In the genomic region with DNA sequence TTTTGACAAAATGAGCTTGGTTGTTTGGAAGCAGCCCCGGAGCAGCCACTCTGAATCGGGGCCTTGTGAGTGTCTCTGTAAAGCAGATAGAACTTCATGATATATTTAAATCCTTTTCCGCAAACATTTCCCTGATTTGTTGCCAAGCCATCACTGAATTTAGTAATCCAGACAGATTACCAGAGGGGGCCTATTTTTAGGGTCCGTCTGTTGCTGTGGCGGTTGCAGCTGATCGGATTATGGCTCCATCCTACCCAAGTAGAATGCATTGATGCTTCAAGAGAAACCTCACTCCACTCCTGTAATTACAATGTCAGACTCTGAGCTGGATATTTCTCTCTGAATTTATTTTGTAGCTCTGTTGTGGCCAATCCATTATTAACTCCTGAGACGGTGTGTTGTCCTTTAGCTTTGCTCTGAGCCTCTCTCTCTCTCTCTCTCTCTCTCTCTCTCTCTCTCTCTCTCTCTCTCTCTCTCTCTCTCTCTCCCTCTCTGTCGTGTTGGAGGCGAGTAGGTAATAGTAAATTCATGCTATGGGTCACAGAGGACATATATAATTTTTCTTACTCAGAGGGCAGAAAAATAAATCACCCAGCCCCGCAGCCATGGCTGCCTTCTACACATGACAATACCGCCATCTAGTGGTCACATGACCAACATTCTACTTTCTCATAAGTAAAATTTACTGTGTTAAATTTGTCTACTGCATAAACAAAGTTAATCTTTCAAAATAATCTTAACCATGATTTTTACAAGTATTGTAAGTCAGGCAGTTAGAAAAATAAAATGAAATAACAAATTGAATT, we compare ENCODE assay signal across 8 mouse cellular contexts. TPM values are rescaled to one million over a fixed set of nuclear protein-coding genes. Genes with fewer than 3 reads are reported as not detected.
DNase-seq lines count a peak whose midpoint lies in the region; ATAC-seq and TF ChIP-seq lines count a peak whose summit lies in the region.

No protein-coding gene starts in this region.

- H3K9me3 ChIP-seq in forebrain, embryonic 13.5 days (replicated peaks) = no peaks in the 10 kb centered on the region
- no peaks in the 10 kb centered on the region for H3K9me3 ChIP-seq in intestine, postnatal 0 days (ENCODE audit: control insufficient read depth)
- H3K9me3 ChIP-seq in limb, embryonic 11.5 days (ENCODE audit: control insufficient read depth, low read length) = no peaks in the 10 kb centered on the region
- H3K9me3 ChIP-seq in neural tube, embryonic 11.5 days (ENCODE audit: control insufficient read depth, low read length) = no peaks in the 10 kb centered on the region

- H3K4me3 ChIP-seq in forebrain, embryonic 13.5 days = no peak overlapping the region
- H3K4me3 ChIP-seq in intestine, postnatal 0 days (ENCODE audit: low read depth, low read length) = no peak overlapping the region
- H3K4me3 ChIP-seq in limb, embryonic 11.5 days (ENCODE audit: low read depth, low read length) = no peak overlapping the region
- no peak overlapping the region for H3K4me3 ChIP-seq in neural tube, embryonic 11.5 days (ENCODE audit: low read depth, low read length)

- H3K36me3 ChIP-seq in forebrain, embryonic 13.5 days (ENCODE audit: poor library complexity, severe bottlenecking) = no peaks in the 10 kb centered on the region
- H3K36me3 ChIP-seq in intestine, postnatal 0 days (ENCODE audit: control insufficient read depth, insufficient read depth) = no peaks in the 10 kb centered on the region
- no peaks in the 10 kb centered on the region for H3K36me3 ChIP-seq in limb, embryonic 11.5 days (ENCODE audit: control insufficient read depth, insufficient read depth, low read length)
- H3K36me3 ChIP-seq in neural tube, embryonic 11.5 days (ENCODE audit: control insufficient read depth, insufficient read depth, low read length) = no peaks in the 10 kb centered on the region

- ATAC-seq in forebrain, embryonic 13.5 days = peak; percentile 90
- ATAC-seq in intestine, postnatal 0 days = no peak
- ATAC-seq in limb, embryonic 11.5 days (ENCODE audit: insufficient number of reproducible peaks, low FRiP score, low TSS enrichment, low read depth) = peak; percentile 79; the same call in 1 of the 2 replicates
- peak; percentile 84 for ATAC-seq in neural tube, embryonic 11.5 days (ENCODE audit: insufficient read depth, low FRiP score, low TSS enrichment)

- WGBS in forebrain, embryonic 13.5 days = 37% methylated on average over 11 of the region's 11 CpGs
- WGBS in intestine, postnatal 0 days = 48% methylated on average over 11 of the region's 11 CpGs
- WGBS in limb, embryonic 11.5 days = 57% methylated on average over 11 of the region's 11 CpGs
- 56% methylated on average over 11 of the region's 11 CpGs for WGBS in neural tube, embryonic 11.5 days

- H3K27ac ChIP-seq in forebrain, embryonic 13.5 days = no peak overlapping the region
- no peak overlapping the region for H3K27ac ChIP-seq in intestine, postnatal 0 days (ENCODE audit: low read depth, low read length)
- no peak overlapping the region for H3K27ac ChIP-seq in limb, embryonic 11.5 days (replicated peaks; ENCODE audit: low read depth, low read length)
- no peak overlapping the region for H3K27ac ChIP-seq in neural tube, embryonic 11.5 days (ENCODE audit: low read depth, low read length)

- peak overlapping the region; percentile 18; the same call in 1 of the 2 replicates for H3K4me2 ChIP-seq in forebrain, embryonic 13.5 days
- H3K4me2 ChIP-seq in intestine, postnatal 0 days (replicated peaks; ENCODE audit: low read depth) = no peak overlapping the region
- no peak overlapping the region for H3K4me2 ChIP-seq in limb, embryonic 11.5 days (ENCODE audit: low read depth, severe bottlenecking)
- no peak overlapping the region for H3K4me2 ChIP-seq in neural tube, embryonic 11.5 days (ENCODE audit: low read depth)

- 0 out of 2 replicates have a peak, but pooled peaks cover 7% of the 10 kb centered on the region for H3K4me1 ChIP-seq in forebrain, embryonic 13.5 days
- no peaks in the 10 kb centered on the region for H3K4me1 ChIP-seq in intestine, postnatal 0 days (replicated peaks; ENCODE audit: control insufficient read depth, insufficient read depth, low read length)
- no peaks in the 10 kb centered on the region for H3K4me1 ChIP-seq in limb, embryonic 11.5 days (ENCODE audit: control insufficient read depth, insufficient read depth, low read length)
- no peaks in the 10 kb centered on the region for H3K4me1 ChIP-seq in neural tube, embryonic 11.5 days (ENCODE audit: control insufficient read depth, insufficient read depth, low read length)

- peak; percentile 17 for DNase-seq in ovary, postnatal 14 days (ENCODE audit: low spot score)
- DNase-seq in ovary, postnatal 36 days (ENCODE audit: low spot score) = no peak
- peak; percentile 16 for DNase-seq in c-Kit-negative CD71-positive TER-119-positive erythroid progenitor cells, embryonic 14.5 days (ENCODE audit: low read depth, low spot score)
- peak; percentile 63 for DNase-seq in limb, embryonic 11.5 days (ENCODE audit: low spot score)
- DNase-seq in neural tube, embryonic 11.5 days (ENCODE audit: low spot score) = peak; percentile 52
- no peak for DNase-seq in spleen, adult 12 weeks (ENCODE audit: low spot score)

- peak; percentile 83 for TF ChIP-seq CTCF in intestine, postnatal 0 days (IDR thresholded peaks at IDR 0.05; ENCODE audit: low read depth)

- no peak overlapping the region for H3K9ac ChIP-seq in forebrain, embryonic 13.5 days
- H3K9ac ChIP-seq in intestine, postnatal 0 days (ENCODE audit: low read depth, low read length) = no peak overlapping the region
- H3K9ac ChIP-seq in limb, embryonic 11.5 days (ENCODE audit: low read length) = no peak overlapping the region
- H3K9ac ChIP-seq in neural tube, embryonic 11.5 days (ENCODE audit: low read length) = no peak overlapping the region

- no peaks in the 10 kb centered on the region for H3K27me3 ChIP-seq in forebrain, embryonic 13.5 days
- no peaks in the 10 kb centered on the region for H3K27me3 ChIP-seq in intestine, postnatal 0 days (replicated peaks; ENCODE audit: control insufficient read depth, insufficient read depth, low read length)
- H3K27me3 ChIP-seq in limb, embryonic 11.5 days (ENCODE audit: control insufficient read depth, insufficient read depth, low read length) = no peaks in the 10 kb centered on the region
- H3K27me3 ChIP-seq in neural tube, embryonic 11.5 days (ENCODE audit: control insufficient read depth, insufficient read depth, low read length) = no peaks in the 10 kb centered on the region

RNA-seq across cellular contexts. Expression of a gene that starts 46.0 kb away (rescaled TPM):
- 1.1 and 1.4 TPM in 2 replicates for polyA plus RNA-seq in forebrain, embryonic 13.5 days (2015; fragmentation: Nextera tagmentation; extraction: Ambion mirVana)
- polyA plus RNA-seq in intestine, postnatal 0 days (2015; fragmentation: Nextera tagmentation; extraction: Ambion mirVana) = 46.5 and 48.9 TPM in 2 replicates
- polyA plus RNA-seq in limb, embryonic 11.5 days (2014; fragmentation: Nextera tagmentation; extraction: Ambion mirVana) = 5.5 and 6.8 TPM in 2 replicates
- 4.8 and 5.1 TPM in 2 replicates for polyA plus RNA-seq in neural tube, embryonic 11.5 days (2014; fragmentation: Nextera tagmentation; extraction: Ambion mirVana)

Comparison
In these comparisons a context has a peak if more than half of its experiments do, and no peak if none do; other contexts are left out.
1. DNase-seq: peak in ovary, postnatal 14 days (single experiment), c-Kit-negative CD71-positive TER-119-positive erythroid progenitor cells, embryonic 14.5 days (single experiment), limb, embryonic 11.5 days (single experiment) and neural tube, embryonic 11.5 days (single experiment); none in ovary, postnatal 36 days (single experiment) and spleen, adult 12 weeks (single experiment).